Mouse (Mus musculus) colon, adult 2 months (tissue): Measurements from ENCODE around the gene Catsper1. TPM values are rescaled to one million over a fixed set of nuclear protein-coding genes. Genes with fewer than 3 reads are reported as not detected.

ENCODE experiments used
- polyA plus RNA-seq: library from polyadenylated mRNA; depleted of rRNA; stranded (reverse); fragments of >200 nt; gene quantifications from 2 replicates; pipeline ENCODE4 v1.2.3, GENCODE M21; 2012; rRNA removed

Catsper1 gene
- not detected in 2 replicates for polyA plus RNA-seq

DNA sequence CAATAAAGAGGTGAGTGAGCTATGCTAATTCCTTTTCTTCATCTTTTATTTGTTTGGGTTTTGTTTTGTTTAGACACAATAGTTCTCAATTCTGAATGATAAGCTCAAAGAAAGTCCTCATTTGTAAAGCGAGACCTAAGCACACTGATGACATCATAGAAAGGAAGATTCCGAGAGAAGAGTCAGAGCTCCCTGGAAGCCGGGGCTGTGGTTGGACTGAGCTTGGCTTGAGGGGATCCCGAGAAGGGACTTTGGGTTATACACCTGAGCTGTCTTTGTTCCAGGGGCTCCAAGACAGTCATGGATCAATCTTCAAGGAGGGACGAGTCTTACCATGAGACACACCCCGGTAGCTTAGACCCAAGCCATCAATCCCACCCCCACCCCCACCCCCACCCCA lies at the start of gene Catsper1:
TSS of gene Catsper1 (plus strand) at position 301 of the 400 bp plus-strand sequence.

DNA sequence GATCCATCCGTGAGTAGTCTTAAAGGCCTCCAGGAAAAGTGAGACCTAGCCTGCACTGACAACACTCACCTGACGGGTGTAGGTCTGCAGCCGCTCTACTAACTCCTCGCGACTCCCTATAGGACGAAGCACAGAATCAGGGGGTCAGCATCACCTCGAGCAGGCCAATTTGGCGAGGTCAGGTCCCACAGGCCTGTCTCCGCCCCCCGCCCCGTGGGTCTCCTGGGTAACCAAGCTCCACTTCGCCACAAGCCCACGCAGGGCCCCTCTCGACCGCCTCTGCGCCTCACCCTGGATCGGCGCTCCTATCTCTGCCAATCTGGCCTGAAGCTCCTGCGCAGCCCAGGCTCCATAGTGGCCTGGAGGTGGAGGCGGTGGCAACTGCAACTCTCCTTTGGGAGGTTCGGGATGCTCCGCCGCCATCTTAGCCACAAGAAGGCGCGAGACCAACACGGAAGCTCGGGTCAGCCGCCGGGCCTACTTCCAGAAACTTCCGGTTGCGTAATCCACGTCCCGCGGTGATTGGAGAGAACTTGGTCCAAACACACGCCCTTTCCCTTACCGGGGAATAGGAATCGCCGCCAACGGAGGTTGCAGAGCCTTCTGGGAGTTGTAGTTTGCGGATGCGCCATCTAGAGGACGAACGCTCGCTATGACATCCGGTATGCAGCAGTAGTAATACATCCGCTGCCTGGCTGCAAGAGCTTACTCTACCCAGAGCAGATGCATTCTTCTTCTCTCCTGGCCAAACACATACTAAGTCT lies 40.4 kb upstream of the Catsper1 start, which contains the start of gene Sf3b2:
TSS of gene Sf3b2 (minus strand) at position 484 of the 764 bp plus-strand sequence.

DNA sequence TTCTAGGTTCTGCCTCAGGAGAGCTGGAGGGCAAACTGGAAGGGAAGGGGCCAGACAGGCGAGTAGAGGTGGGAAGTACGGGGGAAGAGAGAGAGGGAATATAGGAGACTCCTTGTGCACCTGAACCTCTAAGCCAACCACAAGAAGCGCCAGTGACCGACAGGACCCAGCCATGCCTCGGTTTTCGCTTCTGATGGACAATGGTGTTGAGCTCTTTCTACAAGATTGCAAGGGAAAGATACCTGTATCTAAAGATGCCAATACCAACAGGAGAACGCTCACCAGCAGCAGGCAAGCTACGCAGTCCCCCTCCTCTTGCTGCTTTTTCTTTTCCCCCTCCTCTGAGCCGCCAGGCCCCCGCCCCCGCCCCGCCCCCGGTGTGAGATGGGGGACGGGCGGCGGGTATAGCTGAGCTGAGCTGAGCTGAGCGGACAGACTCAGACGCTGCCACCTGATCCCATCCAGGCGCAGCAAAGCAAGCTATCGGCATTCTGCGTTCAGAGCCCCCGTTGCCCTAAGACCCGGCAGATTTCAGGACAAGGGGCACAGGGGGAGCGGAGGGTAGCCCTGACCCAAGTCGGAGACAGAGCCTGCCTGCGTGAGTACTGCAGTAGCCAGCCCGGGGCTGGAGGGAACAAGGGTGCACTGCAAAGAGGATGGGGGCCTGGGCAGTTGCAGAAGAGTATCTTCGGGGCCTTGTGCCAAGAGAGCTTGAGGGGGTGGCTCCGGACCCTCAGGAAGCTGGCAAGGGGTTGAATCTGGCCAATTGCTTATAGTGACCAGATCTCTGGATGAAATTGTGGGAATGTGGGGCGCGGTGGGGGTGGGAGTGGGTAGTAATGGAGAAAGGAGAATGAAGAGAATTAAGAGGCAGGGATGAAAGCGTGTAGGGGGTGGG lies 37.4 kb upstream of the Catsper1 start, which contains the start of gene Gal3st3:
TSS of gene Gal3st3 (plus strand) at position 429 of the 898 bp plus-strand sequence.

DNA sequence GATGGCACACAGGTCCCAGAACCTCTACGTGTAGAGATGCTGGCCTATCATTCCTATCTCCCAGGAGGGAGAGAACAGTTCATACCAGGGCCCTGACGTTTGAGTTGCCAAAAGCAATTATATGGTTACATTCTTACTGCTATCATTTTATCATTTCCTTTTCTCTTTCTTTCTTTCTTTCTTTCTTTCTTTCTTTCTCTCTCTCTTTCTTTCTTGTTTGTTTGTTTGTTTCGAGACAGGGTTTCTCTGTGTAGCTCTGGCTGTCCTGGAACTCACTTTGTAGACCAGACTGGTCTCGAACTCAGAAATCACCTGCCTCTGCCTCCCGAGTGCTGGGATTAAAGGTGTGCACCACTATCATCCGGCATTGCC lies 13.9 kb downstream of the Catsper1 start, which contains the start of gene Cst6:
TSS of gene Cst6 (minus strand) at position 73 of the 372 bp plus-strand sequence.

DNA sequence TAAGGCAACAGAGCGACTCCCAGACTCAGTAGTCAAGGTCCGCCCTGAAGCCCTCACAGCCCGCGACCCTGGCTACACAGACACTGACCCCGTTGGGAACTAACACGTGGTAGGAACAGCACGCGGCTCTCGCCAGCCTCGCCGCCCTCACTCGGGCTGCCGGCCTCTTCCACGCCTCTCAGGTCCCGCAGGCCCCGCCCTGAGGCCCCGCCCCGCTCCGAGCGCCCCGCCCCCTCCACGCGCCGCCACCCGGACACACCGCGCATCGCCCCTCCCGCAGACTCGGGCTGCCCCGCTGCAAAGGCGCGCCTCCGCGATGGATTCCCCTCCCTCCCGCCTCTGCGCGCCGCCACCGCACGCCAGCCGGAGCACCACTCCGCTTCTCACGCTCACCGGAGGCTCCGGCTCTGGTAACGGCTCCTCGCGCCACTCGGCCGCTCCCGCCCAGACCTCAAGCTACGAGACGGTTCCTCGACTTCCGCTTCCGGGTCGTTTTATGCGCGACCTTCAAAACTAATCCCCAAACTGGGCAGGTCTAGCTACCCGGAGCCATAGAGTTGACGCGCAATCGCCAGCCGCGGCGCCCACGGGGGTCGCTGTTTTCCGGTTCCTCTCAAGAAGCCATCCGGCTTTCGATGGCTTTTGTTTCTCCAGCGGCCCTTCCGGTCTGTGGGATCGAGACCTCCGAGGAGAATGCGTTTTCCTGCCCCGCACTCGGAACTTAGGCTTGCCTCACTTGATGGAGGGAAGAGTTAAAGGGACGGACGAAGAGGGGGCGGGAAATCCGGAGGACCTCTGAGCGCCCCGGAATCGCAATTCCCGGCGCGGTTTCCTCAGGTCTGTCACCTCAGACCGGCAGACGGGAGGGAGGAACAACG lies 30.9 kb downstream of the Catsper1 start, which contains the start of gene Eif1ad:
TSS of gene Eif1ad (plus strand) at position 567 of the 878 bp plus-strand sequence.

DNA sequence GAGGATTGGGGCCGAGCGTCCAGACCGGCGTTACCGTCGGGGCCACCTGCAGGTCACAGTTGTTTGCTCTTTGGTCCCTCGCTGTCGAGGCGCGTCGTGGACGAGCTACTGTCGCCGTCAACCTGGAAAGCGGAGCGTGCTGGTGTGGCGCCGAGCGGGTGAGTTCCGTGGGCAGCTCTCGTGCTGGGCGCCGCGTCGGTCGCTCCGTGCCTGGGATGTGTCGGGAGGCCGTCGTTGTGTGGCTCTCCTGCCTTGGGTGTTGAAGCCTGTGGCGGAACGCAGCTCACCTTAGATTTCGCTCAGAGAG lies 31.5 kb downstream of the Catsper1 start, which contains the start of gene Banf1:
TSS of gene Banf1 (minus strand) at position 116 of the 307 bp plus-strand sequence.

DNA sequence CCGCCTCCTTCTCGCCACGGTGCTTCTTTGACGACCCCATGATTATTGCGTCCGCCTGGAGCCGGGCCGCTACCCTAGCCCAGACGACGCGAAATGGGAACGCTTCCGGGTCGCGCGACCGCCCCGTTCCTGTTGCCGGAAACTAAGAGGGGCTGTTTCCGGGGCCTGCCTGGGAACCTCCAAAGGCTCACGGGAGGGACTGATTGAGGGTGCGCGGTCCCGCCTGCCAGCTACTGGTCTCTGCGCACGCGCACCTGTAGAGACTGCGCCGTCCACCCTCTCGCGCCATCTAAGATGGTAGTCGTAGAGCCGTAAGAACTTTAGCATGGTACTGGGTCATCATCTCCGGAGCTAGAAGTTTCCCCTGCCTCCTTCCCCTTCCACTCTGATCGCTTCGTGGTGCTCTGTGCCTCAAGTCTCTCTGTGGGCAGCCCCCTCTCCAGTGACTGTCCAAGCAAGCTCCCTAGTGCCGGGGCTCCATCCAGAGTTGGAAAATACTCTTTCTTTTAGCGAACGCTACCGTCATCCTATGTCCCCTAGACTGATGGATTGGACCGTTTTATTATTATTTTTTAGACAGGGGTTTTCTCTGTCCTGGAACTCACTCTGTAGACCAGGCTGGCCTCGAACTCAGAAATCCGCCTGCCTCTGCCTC lies 53.2 kb downstream of the Catsper1 start, which contains the start of gene Sart1:
TSS of gene Sart1 (minus strand) at position 116 of the 655 bp plus-strand sequence.

Other genes with a start within 250 kb of the Catsper1 start
- 254 and 277 TPM in 2 replicates for gene Yif1a, start 247.2 kb upstream of the Catsper1 start, polyA plus RNA-seq
- 3.3 and 4.0 TPM in 2 replicates for gene Cnih2, start 237.2 kb upstream of the Catsper1 start, polyA plus RNA-seq
- 211 and 244 TPM in 2 replicates for gene Rab1b, start 228.7 kb upstream of the Catsper1 start, polyA plus RNA-seq
- 26.5 and 30.6 TPM in 2 replicates for gene Klc2, start 217.2 kb upstream of the Catsper1 start, polyA plus RNA-seq
- gene Pacs1, start 62.6 kb upstream of the Catsper1 start, polyA plus RNA-seq, result 12.2 and 14.3 TPM in 2 replicates
- 98.0 and 109 TPM in 2 replicates for gene Sf3b2, start 40.3 kb upstream of the Catsper1 start, polyA plus RNA-seq
- gene Gal3st3, start 37.4 kb upstream of the Catsper1 start, polyA plus RNA-seq, result 0.16 and 0.31 TPM in 2 replicates
- 7.1 and 14.1 TPM in 2 replicates for gene Cst6, start 13.8 kb downstream of the Catsper1 start, polyA plus RNA-seq
- 19.8 and 21.3 TPM in 2 replicates for gene Eif1ad, start 31.0 kb downstream of the Catsper1 start, polyA plus RNA-seq
- 71.2 and 91.0 TPM in 2 replicates for gene Banf1, start 31.4 kb downstream of the Catsper1 start, polyA plus RNA-seq
- 15.2 and 19.0 TPM in 2 replicates for gene Sart1, start 53.0 kb downstream of the Catsper1 start, polyA plus RNA-seq
- 0.33 and 1.9 TPM in 2 replicates for gene Tsga10ip, start 66.8 kb downstream of the Catsper1 start, polyA plus RNA-seq
- 95.7 and 96.8 TPM in 2 replicates for gene Drap1, start 89.2 kb downstream of the Catsper1 start, polyA plus RNA-seq
- 85.1 and 96.6 TPM in 2 replicates for gene AI837181, start 89.4 kb downstream of the Catsper1 start, polyA plus RNA-seq
- 1.3 and 4.0 TPM in 2 replicates for gene Fosl1, start 111.8 kb downstream of the Catsper1 start, polyA plus RNA-seq
- gene Ccdc85b, start 122.2 kb downstream of the Catsper1 start, polyA plus RNA-seq, result 10.3 and 10.6 TPM in 2 replicates
- gene Fibp, start 124.9 kb downstream of the Catsper1 start, polyA plus RNA-seq, result 124 and 150 TPM in 2 replicates
- 2.0 and 3.5 TPM in 2 replicates for gene Ctsw, start 132.8 kb downstream of the Catsper1 start, polyA plus RNA-seq
- gene Efemp2, start 138.2 kb downstream of the Catsper1 start, polyA plus RNA-seq, result 52.6 and 58.6 TPM in 2 replicates
- gene Mus81, start 152.7 kb downstream of the Catsper1 start, polyA plus RNA-seq, result 31.9 and 38.6 TPM in 2 replicates
- 350 and 446 TPM in 2 replicates for gene Cfl1, start 154.7 kb downstream of the Catsper1 start, polyA plus RNA-seq
- 0.30 and 0.34 TPM in 2 replicates for gene 1700020D05Rik, start 168.0 kb downstream of the Catsper1 start, polyA plus RNA-seq
- 4.2 and 4.4 TPM in 2 replicates for gene Snx32, start 174.8 kb downstream of the Catsper1 start, polyA plus RNA-seq
- gene Ovol1, start 224.9 kb downstream of the Catsper1 start, polyA plus RNA-seq, result 23.0 and 29.1 TPM in 2 replicates
- gene Ap5b1, start 232.3 kb downstream of the Catsper1 start, polyA plus RNA-seq, result 18.2 and 20.7 TPM in 2 replicates